In genomic region chr16:33267616-33268253, GRCm38 (mm10) we compare ENCODE assay signal across 22 mouse cellular contexts. TPM values are rescaled to one million over a fixed set of nuclear protein-coding genes. Genes with fewer than 3 reads are reported as not detected.
DNase-seq lines count a peak whose midpoint lies in the region; ATAC-seq lines count a peak whose summit lies in the region.
"Had no signal": no experiment of that assay in that cellular context is flagged by ENCODE, and none has a peak within 500 bp of the region (broad histone marks: within the 10 kb centered on the region; RNA-seq: fewer than 3 reads in every experiment).

No protein-coding gene starts in this region.

- 87% methylated on average over 9 of the region's 9 CpGs for WGBS in heart, embryonic 10.5 days

- ATAC-seq in granulocyte monocyte progenitor cell, adult 5-6 weeks (replicated peaks; ENCODE audit: poor library complexity, severe bottlenecking), result peak; percentile 53
- peak; percentile 63; the same call in 1 of the 2 replicates for ATAC-seq in megakaryocyte, adult 5-6 weeks (ENCODE audit: poor library complexity, severe bottlenecking)
- ATAC-seq: activated CD4-positive, CD25-positive, alpha-beta regulatory T cell, adult 4 months; forebrain, embryonic 16.5 days; hindbrain, postnatal 0 days; intestine, embryonic 16.5 days had no signal

- intact Hi-C loops in heart, postnatal 14 days (cut with DNase I), result no loop called here
- intact Hi-C loops in left cerebral cortex, postnatal 10 days (cut with DNase I), result no loop called here

- no peaks in the 10 kb centered on the region for H3K27me3 ChIP-seq in heart, embryonic 10.5 days (ENCODE audit: insufficient read depth, poor library complexity, severe bottlenecking)
- H3K27me3 ChIP-seq: embryonic facial prominence, embryonic 12.5 days; forebrain, embryonic 12.5 days; heart, embryonic 13.5 days; hindbrain, embryonic 13.5 days had no signal

- H3K36me3 ChIP-seq in heart, embryonic 10.5 days, result peaks cover 74% of the 10 kb centered on the region

- H3K4me1 ChIP-seq in heart, embryonic 10.5 days, result no peaks in the 10 kb centered on the region
- H3K4me1 ChIP-seq: embryonic facial prominence, embryonic 12.5 days; forebrain, embryonic 12.5 days; heart, embryonic 13.5 days; hindbrain, embryonic 13.5 days had no signal

- no peak overlapping the region for H3K27ac ChIP-seq in heart, embryonic 10.5 days
- H3K27ac ChIP-seq: embryonic facial prominence, embryonic 12.5 days; forebrain, embryonic 12.5 days; heart, embryonic 13.5 days; hindbrain, embryonic 13.5 days; hindbrain, postnatal 0 days had no signal

- no peaks in the 10 kb centered on the region for H3K9me3 ChIP-seq in heart, embryonic 10.5 days
- H3K9me3 ChIP-seq: embryonic facial prominence, embryonic 12.5 days; forebrain, embryonic 12.5 days; G1E; heart, embryonic 13.5 days; hindbrain, embryonic 13.5 days had no signal

- H3K4me3 ChIP-seq in heart, embryonic 10.5 days, result no peak overlapping the region
- H3K4me3 ChIP-seq: embryonic facial prominence, embryonic 12.5 days; forebrain, embryonic 12.5 days; heart, embryonic 13.5 days; hindbrain, embryonic 13.5 days had no signal

- DNase-seq in heart, embryonic 10.5 days (ENCODE audit: low spot score), result peak; percentile 47
- no peak for DNase-seq in heart, postnatal 14 days
- peak; percentile 39 for DNase-seq in CD4-positive helper T cell, adult 2 months (ENCODE audit: low read depth, low spot score)
- no peak for DNase-seq in cerebellum, postnatal 10 days
- no peak for DNase-seq in left cerebral cortex, postnatal 10 days (ENCODE audit: extremely low spot score in 1 of 2, low spot score in 2 of 2)
- DNase-seq in kidney, postnatal 25 days, result no peak
- DNase-seq: adrenal gland, adult 2 months; adrenal gland, postnatal 25 days; cerebellum, adult 2 months; cerebellum, postnatal 14 days; gastrocnemius, postnatal 10 days had no signal

RNA-seq across cellular contexts. Expression of gene Snx4, which starts 16.5 kb away (rescaled TPM):
- polyA plus RNA-seq in heart, embryonic 10.5 days (2016; fragmentation: Nextera tagmentation; extraction: Ambion mirVana), result 83.2 and 84.9 TPM in 2 replicates
- total RNA-seq in heart, postnatal 14 days (2021), result 10 to 100 TPM; 30.9 to 34.3 TPM
- 62.2 and 62.7 TPM in 2 replicates for total RNA-seq in granulocyte monocyte progenitor cell, adult 5-6 weeks (2014; fragmentation: Nextera tagmentation)
- total RNA-seq in granulocyte monocyte progenitor cell, adult 5-6 weeks (2017), result 87.8 and 97.8 TPM in 2 replicates
- 61.0 and 61.8 TPM in 2 replicates for total RNA-seq in megakaryocyte, adult 5-6 weeks (2015)
- 76.8 and 88.0 TPM in 2 replicates for total RNA-seq in megakaryocyte, adult 5-6 weeks (2017)
- total RNA-seq in left cerebral cortex, postnatal 10 days (2021), result 10 to 100 TPM; 56.6 to 57.2 TPM

Comparison
In these comparisons a context has a peak if more than half of its experiments do, and no peak if none do; other contexts are left out.
1. DNase-seq: peak in heart, embryonic 10.5 days (single experiment) and CD4-positive helper T cell, adult 2 months (single experiment); none in heart, postnatal 14 days (0 of 2), cerebellum, postnatal 10 days (0 of 2), left cerebral cortex, postnatal 10 days (0 of 2) and kidney, postnatal 25 days (0 of 2).